Mouse (Mus musculus) midbrain, postnatal 0 days (tissue): ENCODE data around the gene Dnah11. TPM values are rescaled to one million over a fixed set of nuclear protein-coding genes. Genes with fewer than 3 reads are reported as not detected.
A peak's percentile ranks its signal among the peaks of the same experiment; 100 is the strongest.

Source experiments
- ATAC-seq: fragments of 200-750 bp; cut with Nextera tagmentation; 2 replicates; pipeline ENCODE4 v1.8.0; 2017; ENCODE audit warnings: moderate number of reproducible peaks, mild to moderate bottlenecking, moderate TSS enrichment, moderate library complexity; ENCODE audit not compliant: low FRiP score
- DNase-seq: peaks from one replicate; pipeline ENCODE4 v3.0.0-alpha.2; 2015; ENCODE audit warnings: low spot score
- H3K27ac ChIP-seq: fragments of 300-500 bp; sonication (generic); 2 replicates; pipeline ENCODE4 v1.5.1; 2014; ENCODE audit warnings: low read depth, mild to moderate bottlenecking, low read length, mixed read lengths
- H3K27me3 ChIP-seq: fragments of 300-500 bp; sonication (generic); 2 replicates; pipeline ENCODE4 v1.6.1; 2014; ENCODE audit warnings: low read length, control low read depth, mixed read lengths; ENCODE audit not compliant: insufficient read depth
- H3K36me3 ChIP-seq: fragments of 300-500 bp; sonication (generic); 2 replicates; pipeline ENCODE4 v1.6.1; 2014; ENCODE audit warnings: low read length, control low read depth, mixed read lengths; ENCODE audit not compliant: insufficient read depth
- H3K4me1 ChIP-seq: fragments of 300-500 bp; sonication (generic); 2 replicates; pipeline ENCODE4 v1.6.1; 2014; ENCODE audit warnings: mild to moderate bottlenecking, control low read depth, antibody characterized with exemption, low read length, mixed read lengths; ENCODE audit not compliant: insufficient read depth
- H3K4me2 ChIP-seq: fragments of 300-500 bp; sonication (generic); 2 replicates; pipeline ENCODE4 v1.6.1; 2014; ENCODE audit warnings: low read depth, mild to moderate bottlenecking, low read length, mixed read lengths; ENCODE audit not compliant: poor library complexity, severe bottlenecking
- H3K4me3 ChIP-seq: fragments of 300-500 bp; sonication (generic); 2 replicates; pipeline ENCODE4 v1.5.1; 2014; ENCODE audit warnings: low read depth, mild to moderate bottlenecking, low read length, moderate library complexity
- H3K9ac ChIP-seq: fragments of 300-500 bp; sonication (generic); replicated peaks from 2 replicates; pipeline ENCODE4 v1.6.1; 2014; ENCODE audit warnings: mild to moderate bottlenecking, low read length, moderate library complexity, mixed read lengths; ENCODE audit not compliant: poor library complexity, severe bottlenecking
- H3K9me3 ChIP-seq: fragments of 300-500 bp; sonication (generic); 2 replicates; pipeline ENCODE4 v1.6.1; 2016; ENCODE audit warnings: low read length, control low read depth
- CTCF ChIP-seq: IDR thresholded peaks from 2 replicates; pipeline ENCODE4 v1.5.1; 2016; ENCODE audit warnings: antibody characterized with exemption, mild to moderate bottlenecking
- WGBS: fragments of 180-500 bp; shearing (Covaris S2); extraction: QIAGEN DNeasy Blood & Tissue Kit; methylation state at CpG from one replicate; pipeline ENCODE4 v1.1.7; 2014; 5-methylcytosine and 5-hydroxymethylcytosine counted together
- polyA plus RNA-seq: library from polyadenylated mRNA; unstranded; fragments of >200 nt; fragmentation: Nextera tagmentation; extraction: Ambion mirVana; gene quantifications from 2 replicates; pipeline ENCODE4 v1.2.1, GENCODE M21; 2015
- total RNA-seq: library from RNA; depleted of rRNA; stranded (reverse); fragments of >200 nt; gene quantifications from 2 replicates; pipeline ENCODE4 v1.2.3, GENCODE M21; 2014

Dnah11 gene
- total and polyA plus RNA-seq, 2 experiments from 2014 or later: 0.25 to 1.4 TPM

DNA sequence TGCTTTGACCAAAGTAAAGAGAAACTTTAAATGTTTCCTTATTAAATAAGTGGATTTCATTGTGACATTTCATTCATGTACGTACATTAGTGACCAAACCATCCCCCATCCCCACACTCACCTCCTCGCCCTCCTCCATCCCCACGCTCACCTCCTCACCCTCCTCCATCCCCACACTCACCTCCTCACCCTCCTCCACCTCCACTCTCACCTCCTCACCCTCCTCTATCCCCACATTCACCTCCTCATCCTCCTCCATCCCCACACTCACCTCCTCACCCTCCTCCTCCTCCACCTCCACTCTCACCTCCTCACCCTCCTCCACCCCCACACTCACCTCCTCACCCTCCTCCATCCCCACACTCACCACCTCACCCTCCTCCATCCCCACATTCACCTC, 337.6 kb downstream of the Dnah11 start:
- Histone ChIP-seq H3K9me3 (no peaks in the 10 kb centered on the region), H3K27me3 (no peaks in the 10 kb centered on the region), H3K9ac (no peak overlapping the region), H3K36me3 (no peaks in the 10 kb centered on the region), H3K27ac (no peak overlapping the region), H3K4me3 (no peak overlapping the region), H3K4me2 (no peak overlapping the region), H3K4me1 (no peaks in the 10 kb centered on the region)
- DNase-seq (no peak), ATAC-seq (no peak)
- 59% methylated on average over 3 of the region's 3 CpGs for WGBS
- TF ChIP-seq CTCF: no peak

- H3K27ac ChIP-seq: no peak overlapping the region
- ATAC-seq: no peak
- H3K4me2 ChIP-seq: no peak overlapping the region
- no peaks in the 10 kb centered on the region for H3K36me3 ChIP-seq
- H3K4me1 ChIP-seq: no peaks in the 10 kb centered on the region
- no peak overlapping the region for H3K9ac ChIP-seq
- no peak for TF ChIP-seq CTCF
- no peak overlapping the region for H3K4me3 ChIP-seq
- no peak for DNase-seq
- H3K9me3 ChIP-seq: no peaks in the 10 kb centered on the region
- WGBS: 76% methylated on average over 7 of the region's 7 CpGs
- H3K27me3 ChIP-seq: no peaks in the 10 kb centered on the region
Observed at GRCm38 (mm10) chr12:117860840-117861239, 338.0 kb downstream of the Dnah11 start.

DNA sequence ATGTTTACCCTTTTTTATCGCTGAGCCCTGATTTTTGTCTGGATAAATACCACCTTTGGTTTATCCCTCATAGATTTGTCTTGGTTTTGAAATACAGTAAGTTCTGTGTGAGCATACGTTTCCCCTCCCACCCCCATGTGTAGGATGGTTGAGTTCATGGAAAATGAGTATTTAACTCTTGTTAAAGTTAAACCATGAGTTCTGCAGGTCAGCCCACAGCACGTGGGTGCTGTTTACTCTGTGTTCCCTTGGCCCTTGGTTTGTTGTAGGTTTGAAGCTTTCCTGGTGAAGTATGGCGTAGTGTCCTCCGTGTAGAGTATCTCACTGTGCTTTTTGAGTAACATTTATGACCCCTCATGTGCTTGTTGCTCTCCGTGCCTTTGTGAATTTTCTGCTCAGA, 341.0 kb downstream of the Dnah11 start:
- Histone ChIP-seq H3K27ac (no peak overlapping the region), H3K36me3 (no peaks in the 10 kb centered on the region)
- ATAC-seq: no peak

DNA sequence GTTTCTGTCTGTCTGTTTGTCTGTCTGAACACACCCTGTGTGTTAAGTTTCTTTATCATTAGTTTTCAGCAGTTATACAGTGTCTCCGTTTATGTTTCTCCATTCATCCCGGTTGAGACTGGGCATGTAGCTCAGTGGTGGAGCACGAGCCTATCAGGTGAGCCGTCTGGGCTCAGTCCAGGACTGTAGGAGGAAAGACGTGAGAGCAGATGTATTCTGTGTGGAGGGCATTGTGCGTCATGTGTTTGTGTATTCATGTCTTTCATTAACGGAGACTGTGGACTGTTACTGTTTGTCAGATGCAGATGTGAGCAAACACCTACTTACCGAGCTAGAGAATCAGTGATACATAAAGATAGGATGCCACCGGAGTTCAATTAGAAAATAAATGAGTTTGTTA, 341.8 kb downstream of the Dnah11 start:
- no peak for TF ChIP-seq CTCF
- H3K9me3 ChIP-seq: no peaks in the 10 kb centered on the region
- no peak overlapping the region for H3K9ac ChIP-seq
- no peaks in the 10 kb centered on the region for H3K4me1 ChIP-seq
- no peak overlapping the region for H3K27ac ChIP-seq
- no peak overlapping the region for H3K4me2 ChIP-seq
- H3K4me3 ChIP-seq: no peak overlapping the region
- ATAC-seq (no peak), DNase-seq (no peak)
- WGBS: 73% methylated on average over 9 of the region's 9 CpGs
- no peaks in the 10 kb centered on the region for H3K36me3 ChIP-seq
- no peaks in the 10 kb centered on the region for H3K27me3 ChIP-seq

More for the DNA sequence above, 341.0 kb downstream of the Dnah11 start:
- WGBS: 94% methylated on average over 6 of the region's 6 CpGs
- H3K4me1 ChIP-seq: no peaks in the 10 kb centered on the region
- no peak overlapping the region for H3K4me3 ChIP-seq
- H3K9me3 ChIP-seq: no peaks in the 10 kb centered on the region
- H3K27me3 ChIP-seq: no peaks in the 10 kb centered on the region
- no peak overlapping the region for H3K4me2 ChIP-seq
- DNase-seq: no peak
- TF ChIP-seq CTCF: no peak
- H3K9ac ChIP-seq: no peak overlapping the region

DNA sequence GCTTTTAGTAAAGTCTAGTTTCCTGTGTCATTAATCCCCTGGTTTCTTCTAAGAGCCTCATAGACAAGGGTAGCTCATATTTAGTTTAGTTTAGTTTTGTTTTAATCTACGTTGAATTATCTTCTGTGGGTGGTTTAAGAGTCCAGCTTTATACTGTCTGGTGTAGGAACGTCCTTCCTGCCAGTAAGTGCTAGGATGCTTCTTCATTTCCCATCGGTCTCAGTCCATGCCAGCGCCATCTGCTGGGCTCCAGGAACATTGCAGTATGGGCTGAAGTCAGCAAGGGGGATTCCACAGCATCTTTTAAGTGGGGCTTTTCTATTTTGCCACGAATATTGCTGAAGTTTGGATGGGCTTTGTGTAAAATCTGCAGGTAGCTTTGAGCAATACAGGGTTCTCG, 345.5 kb downstream of the Dnah11 start:
- Histone ChIP-seq H3K36me3 (no peaks in the 10 kb centered on the region), H3K4me1 (no peaks in the 10 kb centered on the region), H3K4me3 (no peak overlapping the region), H3K9ac (no peak overlapping the region), H3K9me3 (no peaks in the 10 kb centered on the region), H3K4me2 (no peak overlapping the region), H3K27me3 (no peaks in the 10 kb centered on the region), H3K27ac (no peak overlapping the region)
- peak; percentile 92 for TF ChIP-seq CTCF
- DNase-seq (peak; percentile 65), ATAC-seq (0 out of 2 replicates have a peak, but pooled peaks have one; percentile 47)
- WGBS: 26% methylated on average over 6 of the region's 6 CpGs

DNA sequence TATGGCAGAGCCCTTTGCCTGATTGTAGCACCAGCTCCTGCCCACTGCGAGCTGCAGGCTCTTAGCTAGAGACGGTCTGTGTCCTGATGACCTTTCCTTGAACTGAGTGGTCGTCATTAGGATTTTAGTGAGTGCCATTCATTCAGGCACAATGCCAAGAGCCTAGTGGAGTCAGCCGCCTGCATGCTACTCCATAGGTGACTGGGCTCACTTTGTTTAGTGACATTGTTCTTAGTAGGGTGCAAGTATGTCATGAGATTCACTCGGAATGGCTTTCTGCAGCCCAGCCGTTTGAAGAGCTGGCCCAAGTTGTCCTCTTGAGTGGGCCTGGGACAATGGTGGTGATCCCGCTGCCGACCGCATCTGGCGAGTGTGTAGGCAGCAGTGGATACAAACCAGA, 348.4 kb downstream of the Dnah11 start:
- ATAC-seq: no peak
- H3K9ac ChIP-seq: no peak overlapping the region
- H3K4me1 ChIP-seq: no peaks in the 10 kb centered on the region
- no peak for DNase-seq
- H3K4me2 ChIP-seq: no peak overlapping the region
- no peak overlapping the region for H3K27ac ChIP-seq
- TF ChIP-seq CTCF: no peak
- no peaks in the 10 kb centered on the region for H3K9me3 ChIP-seq
- no peak overlapping the region for H3K4me3 ChIP-seq
- WGBS: 42% methylated on average over 10 of the region's 10 CpGs
- no peaks in the 10 kb centered on the region for H3K36me3 ChIP-seq
- no peaks in the 10 kb centered on the region for H3K27me3 ChIP-seq
